Mouse (Mus musculus): ENCODE measurements around the gene Hoxa4.

GRCm38 (mm10) chr6:52153270-52153669 lies 38.3 kb downstream of the Hoxa4 start:
- TF ChIP-seq TAL1 (conservative IDR thresholded peaks at IDR 0.05; ENCODE audit: low read depth, low read length) (no peak), CTCF (IDR thresholded peaks at IDR 0.05; ENCODE audit: low read depth, low read length) (no peak), POLR2AphosphoS5 (IDR thresholded peaks at IDR 0.05; ENCODE audit: insufficient replicate concordance, low read depth, low read length) (no peak)

Measured in G1E (cell line).